8 mouse cellular contexts compared by ENCODE assay signal in genomic region chr7:143094592-143095553, GRCm38 (mm10). TPM values are rescaled to one million over a fixed set of nuclear protein-coding genes. Genes with fewer than 3 reads are reported as not detected.
DNase-seq lines count a peak whose midpoint lies in the region; ATAC-seq and TF ChIP-seq lines count a peak whose summit lies in the region.

Trpm5 (minus strand) TSS chr7:143094642.

- no peaks in the 10 kb centered on the region for H3K27me3 ChIP-seq in forebrain, postnatal 0 days (ENCODE audit: insufficient read depth, low read length)
- H3K27me3 ChIP-seq in forebrain, embryonic 15.5 days: no peaks in the 10 kb centered on the region
- peaks cover 14% of the 10 kb centered on the region for H3K27me3 ChIP-seq in G1E (ENCODE audit: insufficient read depth, low read length)
- H3K27me3 ChIP-seq in heart, embryonic 11.5 days (ENCODE audit: control insufficient read depth, insufficient read depth, low read length): no peaks in the 10 kb centered on the region; the same call in 1 of the 2 replicates
- H3K27me3 ChIP-seq in lung, postnatal 0 days (replicated peaks; ENCODE audit: insufficient read depth, low read length): no peaks in the 10 kb centered on the region
- no peaks in the 10 kb centered on the region for H3K27me3 ChIP-seq in stomach, postnatal 0 days (ENCODE audit: control insufficient read depth, insufficient read depth, low read length)

- no peaks in the 10 kb centered on the region for H3K4me1 ChIP-seq in forebrain, postnatal 0 days (ENCODE audit: insufficient read depth)
- no peaks in the 10 kb centered on the region for H3K4me1 ChIP-seq in forebrain, embryonic 15.5 days
- H3K4me1 ChIP-seq in G1E (ENCODE audit: insufficient read depth, low read depth, low read length): no peaks in the 10 kb centered on the region
- no peaks in the 10 kb centered on the region for H3K4me1 ChIP-seq in heart, embryonic 11.5 days (ENCODE audit: control insufficient read depth, insufficient read depth, low read length)
- no peaks in the 10 kb centered on the region for H3K4me1 ChIP-seq in lung, postnatal 0 days (ENCODE audit: insufficient read depth, low read depth, low read length)
- no peaks in the 10 kb centered on the region for H3K4me1 ChIP-seq in stomach, postnatal 0 days (replicated peaks; ENCODE audit: control insufficient read depth, insufficient read depth)

- DNase-seq in forebrain, postnatal 0 days: peak; percentile 29
- DNase-seq in G1E (ENCODE audit: low spot score): peak; percentile 32
- DNase-seq in cerebellum, postnatal 36 days: peak; percentile 63 to 67
- DNase-seq in kidney, postnatal 25 days: peak; percentile 56 to 76
- DNase-seq in lung, postnatal 0 days (ENCODE audit: low spot score): peak; percentile 53
- DNase-seq in stomach, postnatal 0 days (ENCODE audit: low spot score): peak; percentile 74

- no peaks in the 10 kb centered on the region for H3K9me3 ChIP-seq in forebrain, postnatal 0 days (ENCODE audit: low read length)
- H3K9me3 ChIP-seq in forebrain, embryonic 15.5 days: no peaks in the 10 kb centered on the region
- no peaks in the 10 kb centered on the region for H3K9me3 ChIP-seq in G1E (replicated peaks)
- no peaks in the 10 kb centered on the region for H3K9me3 ChIP-seq in heart, embryonic 11.5 days (replicated peaks; ENCODE audit: control insufficient read depth, low read length)
- no peaks in the 10 kb centered on the region for H3K9me3 ChIP-seq in lung, postnatal 0 days (ENCODE audit: low read length)
- H3K9me3 ChIP-seq in stomach, postnatal 0 days (ENCODE audit: control insufficient read depth, low read length): no peaks in the 10 kb centered on the region

- no peak within 1 kb of the TSS for H3K27ac ChIP-seq in forebrain, postnatal 0 days (ENCODE audit: low read depth, low read length)
- no peak within 1 kb of the TSS for H3K27ac ChIP-seq in forebrain, embryonic 15.5 days (replicated peaks)
- H3K27ac ChIP-seq in heart, embryonic 11.5 days (ENCODE audit: low read depth, low read length): no peak within 1 kb of the TSS
- H3K27ac ChIP-seq in lung, postnatal 0 days (ENCODE audit: low read length): no peak within 1 kb of the TSS
- no peak within 1 kb of the TSS for H3K27ac ChIP-seq in stomach, postnatal 0 days (replicated peaks)

- no peak for ATAC-seq in forebrain, postnatal 0 days
- no peak for ATAC-seq in forebrain, embryonic 15.5 days (replicated peaks)
- ATAC-seq in G1E (ENCODE audit: extremely low read depth, insufficient number of reproducible peaks, low FRiP score, poor library complexity, severe bottlenecking): no peak
- ATAC-seq in heart, embryonic 11.5 days (replicated peaks; ENCODE audit: insufficient number of reproducible peaks, low FRiP score, low TSS enrichment): 0 out of 2 replicates have a peak, but pooled peaks have one; percentile 32
- ATAC-seq in lung, postnatal 0 days: peak; percentile 73
- ATAC-seq in stomach, postnatal 0 days (ENCODE audit: low FRiP score, low TSS enrichment): peak; percentile 22; the same call in 1 of the 2 replicates

- H3K36me3 ChIP-seq in forebrain, postnatal 0 days (ENCODE audit: insufficient read depth): no peaks in the 10 kb centered on the region
- H3K36me3 ChIP-seq in forebrain, embryonic 15.5 days: no peaks in the 10 kb centered on the region
- H3K36me3 ChIP-seq in G1E (replicated peaks): no peaks in the 10 kb centered on the region
- no peaks in the 10 kb centered on the region for H3K36me3 ChIP-seq in heart, embryonic 11.5 days (ENCODE audit: control insufficient read depth, insufficient read depth, low read length)
- H3K36me3 ChIP-seq in lung, postnatal 0 days (ENCODE audit: insufficient read depth, low read length): no peaks in the 10 kb centered on the region
- H3K36me3 ChIP-seq in stomach, postnatal 0 days (ENCODE audit: control insufficient read depth, insufficient read depth, low read length): no peaks in the 10 kb centered on the region

- no peak within 1 kb of the TSS for H3K4me2 ChIP-seq in forebrain, postnatal 0 days (ENCODE audit: low read depth)
- no peak within 1 kb of the TSS for H3K4me2 ChIP-seq in forebrain, embryonic 15.5 days (replicated peaks)
- H3K4me2 ChIP-seq in heart, embryonic 11.5 days: no peak within 1 kb of the TSS
- no peak within 1 kb of the TSS for H3K4me2 ChIP-seq in lung, postnatal 0 days (replicated peaks; ENCODE audit: low read depth, low read length)
- H3K4me2 ChIP-seq in stomach, postnatal 0 days (replicated peaks; ENCODE audit: low read depth): no peak within 1 kb of the TSS

- 49% methylated on average over 10 of the region's 10 CpGs for WGBS in forebrain, postnatal 0 days
- 47% methylated on average over 10 of the region's 10 CpGs for WGBS in forebrain, embryonic 15.5 days
- 35% methylated on average over 10 of the region's 10 CpGs for WGBS in heart, embryonic 11.5 days (ENCODE audit: insufficient replicate concordance)
- WGBS in lung, postnatal 0 days: 33% methylated on average over 10 of the region's 10 CpGs
- 33% methylated on average over 10 of the region's 10 CpGs for WGBS in stomach, postnatal 0 days

- TF ChIP-seq CTCF in forebrain, postnatal 0 days (IDR thresholded peaks at IDR 0.05; ENCODE audit: low read depth): peak; percentile 73
- peak; percentile 60 for TF ChIP-seq CTCF in G1E (IDR thresholded peaks at IDR 0.05; ENCODE audit: low read depth, low read length)
- peak; percentile 91 for TF ChIP-seq CTCF in lung, postnatal 0 days (IDR thresholded peaks at IDR 0.05)
- peak; percentile 94 for TF ChIP-seq CTCF in stomach, postnatal 0 days (IDR thresholded peaks at IDR 0.05; ENCODE audit: low read depth)

- H3K4me3 ChIP-seq in forebrain, postnatal 0 days (ENCODE audit: low read depth, low read length): no peak within 1 kb of the TSS
- no peak within 1 kb of the TSS for H3K4me3 ChIP-seq in forebrain, embryonic 15.5 days
- H3K4me3 ChIP-seq in G1E (ENCODE audit: low read depth, low read length): no peak within 1 kb of the TSS
- no peak within 1 kb of the TSS for H3K4me3 ChIP-seq in heart, embryonic 11.5 days (ENCODE audit: low read depth, low read length)
- H3K4me3 ChIP-seq in lung, postnatal 0 days (ENCODE audit: low read depth, low read length): no peak within 1 kb of the TSS
- no peak within 1 kb of the TSS for H3K4me3 ChIP-seq in stomach, postnatal 0 days (ENCODE audit: low read depth, low read length)

- no peak within 1 kb of the TSS for H3K9ac ChIP-seq in forebrain, postnatal 0 days
- H3K9ac ChIP-seq in forebrain, embryonic 15.5 days (replicated peaks): no peak within 1 kb of the TSS
- H3K9ac ChIP-seq in heart, embryonic 11.5 days (ENCODE audit: low read depth, low read length): no peak within 1 kb of the TSS
- no peak within 1 kb of the TSS for H3K9ac ChIP-seq in lung, postnatal 0 days (replicated peaks; ENCODE audit: low read depth)
- no peak within 1 kb of the TSS for H3K9ac ChIP-seq in stomach, postnatal 0 days (ENCODE audit: low read length)

- TF ChIP-seq EP300 in lung, postnatal 0 days (IDR thresholded peaks at IDR 0.05): no peak
- no peak for TF ChIP-seq EP300 in stomach, postnatal 0 days (optimal IDR thresholded peaks at IDR 0.05)

RNA-seq across cellular contexts. Expression of gene Trpm5, which starts in this region (rescaled TPM):
- total RNA-seq in forebrain, postnatal 0 days (2014; rRNA removed): 1.0 and 1.3 TPM in 2 replicates
- 1.1 and 1.2 TPM in 2 replicates for polyA plus RNA-seq in forebrain, postnatal 0 days (2015; fragmentation: Nextera tagmentation; extraction: Ambion mirVana)
- 1.2 and 1.3 TPM in 2 replicates for polyA plus RNA-seq in forebrain, embryonic 15.5 days (2015; fragmentation: Nextera tagmentation; extraction: Ambion mirVana)
- not detected in 2 replicates for total RNA-seq in G1E (2014; fragmentation: Nextera tagmentation)
- 0.12 and 0.33 TPM in 2 replicates for total RNA-seq in G1E (2017)
- not detected in 2 replicates for polyA plus RNA-seq in G1E (2012)
- 1.2 and 2.4 TPM in 2 replicates for polyA plus RNA-seq in heart, embryonic 11.5 days (2014; fragmentation: Nextera tagmentation; extraction: Ambion mirVana)
- 0.65 and 0.72 TPM in 2 replicates for polyA plus RNA-seq in lung, postnatal 0 days (2015; fragmentation: Nextera tagmentation; extraction: Ambion mirVana)
- 2.0 and 3.3 TPM in 2 replicates for polyA plus RNA-seq in stomach, postnatal 0 days (2015; fragmentation: Nextera tagmentation; extraction: Ambion mirVana)

Comparison
In these comparisons a context has a peak if more than half of its experiments do, and no peak if none do; other contexts are left out.
1. Peak in DNase-seq in G1E; RNA of the gene not detected or under 1 TPM.
2. Peak in DNase-seq and ATAC-seq in lung, postnatal 0 days; RNA of the gene not detected or under 1 TPM.
3. ATAC-seq: peak in heart, embryonic 11.5 days (single experiment) and stomach, postnatal 0 days (single experiment); none in forebrain, postnatal 0 days (single experiment), forebrain, embryonic 15.5 days (single experiment) and G1E (single experiment).
4. Peak in every context shown above with its lines, with median percentiles within 50 percentile points of each other: DNase-seq and CTCF ChIP-seq.